Mouse (Mus musculus) spleen, adult 2 months (tissue): ENCODE results near the gene Aida.

Experiments
- CTCF ChIP-seq: fragments of 200-500 bp; IDR thresholded peaks from 2 replicates; pipeline ENCODE4 v1.5.1; 2011; ENCODE audit warnings: mild to moderate bottlenecking, inconsistent platforms; ENCODE audit not compliant: insufficient read depth, insufficient read length, insufficient replicate concordance; ENCODE audit errors: extremely low read depth
- POLR2A ChIP-seq: fragments of 200-500 bp; IDR thresholded peaks from 2 replicates; pipeline ENCODE4 v1.6.1; 2011; ENCODE audit warnings: low read depth, low read length, inconsistent platforms

DNA sequence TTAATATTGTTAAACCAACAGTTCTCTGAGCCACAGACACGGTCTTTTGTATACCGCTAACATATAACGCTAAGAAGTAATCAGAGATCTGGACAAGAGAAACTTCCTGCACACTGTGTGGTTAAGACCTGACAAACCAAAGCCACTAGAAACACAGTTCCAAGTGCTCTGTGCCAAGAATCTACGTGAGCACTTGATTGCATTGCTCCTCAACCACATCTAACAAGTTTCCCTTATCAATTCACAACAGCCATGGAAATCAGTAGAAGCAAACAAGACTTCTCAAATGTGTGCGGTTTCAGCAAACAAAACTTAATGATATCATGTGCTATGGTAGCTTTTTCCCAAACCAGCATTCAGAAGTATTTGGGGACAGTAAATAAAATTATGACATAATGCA is 65.9 kb downstream of the Aida start:
- no peak for TF ChIP-seq POLR2A
- TF ChIP-seq CTCF: no peak
